Mouse (Mus musculus) liver, embryonic 14.5 days (tissue): Measurements from ENCODE around the gene Mgat4c.

ENCODE experiments used
- CTCF ChIP-seq: IDR thresholded peaks from 2 replicates; pipeline ENCODE4 v1.5.1; 2016; ENCODE audit warnings: antibody characterized with exemption, low read depth, control low read depth
- EP300 ChIP-seq: IDR thresholded peaks from 2 replicates; pipeline ENCODE4 v1.6.1; 2016; ENCODE audit warnings: antibody characterized with exemption, low read depth

- TF ChIP-seq CTCF (no peak), EP300 (no peak)
These were observed 117.7 kb downstream of the Mgat4c start for GRCm38 (mm10) chr10:101798831-101799474.
